Mouse (Mus musculus): ENCODE measurements around the gene Lrrc27. TPM values are rescaled to one million over a fixed set of nuclear protein-coding genes. Genes with fewer than 3 reads are reported as not detected.

Lrrc27 gene
- total RNA-seq, 2 experiments from 2014 or later: 2.4 to 2.7 TPM

- intact Hi-C loops (cut with DNase I; ENCODE audit: low total_unique reads): no loop called here
- peak; percentile 55 for DNase-seq
These were observed 53.6 kb downstream of the Lrrc27 start for GRCm38 (mm10) chr7:139266431-139266830.

GRCm38 (mm10) chr7:139266886-139267870 lies 54.4 kb downstream of the Lrrc27 start:
- DNase-seq: no peak
- intact Hi-C loops (cut with DNase I; ENCODE audit: low total_unique reads): no loop called here

- intact Hi-C loops (cut with DNase I; ENCODE audit: low total_unique reads): no loop called here
These were observed 58.0 kb downstream of the Lrrc27 start for GRCm38 (mm10) chr7:139270738-139271137.

GRCm38 (mm10) chr7:139271871-139272270 lies 59.1 kb downstream of the Lrrc27 start:
- DNase-seq: no peak
- intact Hi-C loops (cut with DNase I; ENCODE audit: low total_unique reads): no loop called here

More at GRCm38 (mm10) chr7:139270738-139271137, 58.0 kb downstream of the Lrrc27 start:
- DNase-seq: no peak

GRCm38 (mm10) chr7:139272639-139273396 lies 60.0 kb downstream of the Lrrc27 start:
- DNase-seq: no peak
- intact Hi-C loops (cut with DNase I; ENCODE audit: low total_unique reads): no loop called here

- DNase-seq: peak; percentile 58
- intact Hi-C loops (cut with DNase I; ENCODE audit: low total_unique reads): no loop called here
These were observed 60.6 kb downstream of the Lrrc27 start for GRCm38 (mm10) chr7:139273397-139273719.

- intact Hi-C loops (cut with DNase I; ENCODE audit: low total_unique reads): no loop called here
- DNase-seq: no peak
These were observed 62.8 kb downstream of the Lrrc27 start for GRCm38 (mm10) chr7:139275586-139275985.

- intact Hi-C loops (cut with DNase I; ENCODE audit: low total_unique reads): no loop called here
- DNase-seq: no peak
These were observed 63.4 kb downstream of the Lrrc27 start for GRCm38 (mm10) chr7:139276150-139276549.

GRCm38 (mm10) chr7:139277536-139277935 lies 64.7 kb downstream of the Lrrc27 start:
- DNase-seq: no peak
- intact Hi-C loops (cut with DNase I; ENCODE audit: low total_unique reads): no loop called here

- intact Hi-C loops (cut with DNase I; ENCODE audit: low total_unique reads): no loop called here
- DNase-seq: no peak
These were observed 66.8 kb downstream of the Lrrc27 start for GRCm38 (mm10) chr7:139279571-139279970.

GRCm38 (mm10) chr7:139280044-139280443 lies 67.3 kb downstream of the Lrrc27 start:
- intact Hi-C loops (cut with DNase I; ENCODE audit: low total_unique reads): no loop called here

GRCm38 (mm10) chr7:139281195-139281594 lies 68.4 kb downstream of the Lrrc27 start:
- intact Hi-C loops (cut with DNase I; ENCODE audit: low total_unique reads): no loop called here
- DNase-seq: no peak

More at GRCm38 (mm10) chr7:139280044-139280443, 67.3 kb downstream of the Lrrc27 start:
- DNase-seq: no peak

- DNase-seq: no peak
- intact Hi-C loops (cut with DNase I; ENCODE audit: low total_unique reads): no loop called here
These were observed 69.2 kb downstream of the Lrrc27 start for GRCm38 (mm10) chr7:139282037-139282436.

- DNase-seq: no peak
- intact Hi-C loops (cut with DNase I; ENCODE audit: low total_unique reads): no loop called here
These were observed 72.6 kb downstream of the Lrrc27 start for GRCm38 (mm10) chr7:139285295-139285943.

- intact Hi-C loops (cut with DNase I; ENCODE audit: low total_unique reads): no loop called here
- DNase-seq: no peak
These were observed 75.8 kb downstream of the Lrrc27 start for GRCm38 (mm10) chr7:139288540-139288939.

Other genes starting within 250 kb of the Lrrc27 start
- 1 to 10 TPM; 1.2 to 1.3 TPM for gene Dpysl4, start 127.0 kb upstream of the Lrrc27 start, total RNA-seq (2021)
- gene Stk32c, start 319 bp downstream of the Lrrc27 start, total RNA-seq (2021): 1 to 10 TPM; 1.2 to 1.4 TPM
- gene Pwwp2b, start 35.5 kb downstream of the Lrrc27 start, total RNA-seq (2021): 1 to 10 TPM; 1.5 to 3.0 TPM
- gene Inpp5a, start 176.1 kb downstream of the Lrrc27 start, total RNA-seq (2021): 10 to 100 TPM; 36.5 to 39.8 TPM